Mouse (Mus musculus): ENCODE measurements at regions not wholly inside any gene's neighbourhood (a gene's known extent, or its start where the extent isn't known, plus 50 kb on each side); places are given as distances from the start of the nearest gene placed in this dataset.

DNA sequence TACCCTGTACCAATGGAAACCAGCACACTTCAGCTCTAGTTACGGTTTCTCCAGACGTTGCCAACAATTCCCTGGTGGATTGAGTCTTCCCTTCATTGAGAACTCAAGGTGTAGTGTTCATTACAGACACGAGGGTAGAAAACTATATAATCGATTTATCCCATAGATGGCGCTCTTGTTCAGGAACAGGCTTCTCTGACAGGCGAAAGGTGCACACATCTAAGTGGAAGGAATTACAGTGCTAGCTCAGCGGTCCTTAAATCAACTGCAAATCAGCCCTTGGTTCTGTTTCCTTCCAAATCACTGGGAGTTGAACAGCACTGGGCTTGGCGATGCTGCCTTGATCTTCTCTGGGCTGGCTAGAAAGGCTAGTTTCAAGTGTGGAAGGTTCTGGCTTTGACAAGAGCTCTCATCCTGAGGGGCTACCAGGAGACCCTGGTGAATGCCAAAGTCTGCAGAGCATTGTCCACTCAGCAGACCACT lies 161.1 kb downstream of the March11 start:
- ATAC-seq (ENCODE audit: low FRiP score, low TSS enrichment), result peak; percentile 59
- 6% methylated on average over 8 of the region's 8 CpGs for WGBS
- H3K4me2 ChIP-seq (replicated peaks; ENCODE audit: low read depth, low read length), result no peak overlapping the region

DNA sequence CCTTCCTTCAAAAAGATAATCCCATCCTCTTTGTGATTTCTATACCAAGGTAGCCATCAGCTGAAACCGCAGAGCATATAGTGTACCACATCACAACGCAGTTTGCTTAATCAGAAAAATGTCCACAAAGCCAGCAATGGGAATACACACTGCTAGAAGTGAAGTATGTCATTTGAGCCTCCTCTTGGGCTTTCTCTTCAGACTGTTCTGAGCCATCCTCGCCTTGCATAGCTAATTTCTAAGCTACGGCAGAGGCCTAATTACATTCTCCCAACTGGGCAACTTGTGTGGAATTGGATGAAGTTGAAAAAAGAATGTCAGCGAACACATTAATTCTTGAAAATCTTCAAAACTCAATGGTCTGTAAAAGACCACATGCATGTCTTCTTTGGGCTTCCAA lies 178.5 kb downstream of the March11 start:
- Histone ChIP-seq H3K36me3 (ENCODE audit: insufficient read depth, low read length) (no peaks in the 10 kb centered on the region), H3K4me1 (ENCODE audit: insufficient read depth, low read length) (no peaks in the 10 kb centered on the region), H3K4me3 (ENCODE audit: low read length) (no peak overlapping the region), H3K9me3 (ENCODE audit: low read length) (no peaks in the 10 kb centered on the region), H3K4me2 (replicated peaks; ENCODE audit: low read depth, low read length) (no peak overlapping the region), H3K27me3 (ENCODE audit: insufficient read depth, low read length) (no peaks in the 10 kb centered on the region), H3K9ac (replicated peaks; ENCODE audit: low read length) (no peak overlapping the region), H3K27ac (ENCODE audit: low read length) (no peak overlapping the region)
- ATAC-seq (ENCODE audit: low FRiP score, low TSS enrichment), result no peak
- 88% methylated on average over 5 of the region's 5 CpGs for WGBS

More for the DNA sequence above, 161.1 kb downstream of the March11 start:
- Histone ChIP-seq H3K36me3 (ENCODE audit: insufficient read depth, low read length) (no peaks in the 10 kb centered on the region), H3K27ac (ENCODE audit: low read length) (no peak overlapping the region), H3K9ac (replicated peaks; ENCODE audit: low read length) (no peak overlapping the region), H3K4me1 (ENCODE audit: insufficient read depth, low read length) (no peaks in the 10 kb centered on the region), H3K27me3 (ENCODE audit: insufficient read depth, low read length) (no peaks in the 10 kb centered on the region), H3K4me3 (ENCODE audit: low read length) (no peak overlapping the region), H3K9me3 (ENCODE audit: low read length) (no peaks in the 10 kb centered on the region)
